Mouse (Mus musculus): ENCODE results near the gene Faap20. TPM values are rescaled to one million over a fixed set of nuclear protein-coding genes. Genes with fewer than 3 reads are reported as not detected.
A peak's percentile ranks its signal among the peaks of the same experiment; 100 is the strongest.

Gene Faap20
- polyA plus RNA-seq, 1 experiment from 2014 or later: 104 TPM

- Histone ChIP-seq H3K9me3 (ENCODE audit: control insufficient read depth, low read length) (no peaks in the 10 kb centered on the region), H3K9ac (ENCODE audit: low read length) (no peak overlapping the region), H3K4me1 (ENCODE audit: control insufficient read depth, insufficient read depth, low read length) (peaks cover 35% of the 10 kb centered on the region), H3K27me3 (ENCODE audit: control insufficient read depth, insufficient read depth, low read length) (no peaks in the 10 kb centered on the region), H3K4me2 (ENCODE audit: low read depth, severe bottlenecking) (no peak overlapping the region), H3K27ac (replicated peaks; ENCODE audit: low read depth, low read length) (no peak overlapping the region), H3K36me3 (ENCODE audit: control insufficient read depth, insufficient read depth, low read length) (peaks cover 9% of the 10 kb centered on the region; the same call in 1 of the 2 replicates), H3K4me3 (ENCODE audit: low read depth, low read length) (no peak overlapping the region)
- DNase-seq (ENCODE audit: low spot score) (no peak), ATAC-seq (ENCODE audit: insufficient number of reproducible peaks, low FRiP score, low TSS enrichment, low read depth) (no peak)
- WGBS: 96% methylated on average over 5 of the region's 5 CpGs
Measured at GRCm38 (mm10) chr4:155209494-155209893, 40.1 kb upstream of the Faap20 start.

GRCm38 (mm10) chr4:155213052-155213751 is 36.4 kb upstream of the Faap20 start:
- Histone ChIP-seq H3K4me2 (ENCODE audit: low read depth, severe bottlenecking) (no peak overlapping the region), H3K4me3 (ENCODE audit: low read depth, low read length) (no peak overlapping the region), H3K27ac (replicated peaks; ENCODE audit: low read depth, low read length) (no peak overlapping the region), H3K4me1 (ENCODE audit: control insufficient read depth, insufficient read depth, low read length) (peaks cover 50% of the 10 kb centered on the region), H3K9ac (ENCODE audit: low read length) (no peak overlapping the region), H3K9me3 (ENCODE audit: control insufficient read depth, low read length) (no peaks in the 10 kb centered on the region), H3K27me3 (ENCODE audit: control insufficient read depth, insufficient read depth, low read length) (no peaks in the 10 kb centered on the region), H3K36me3 (ENCODE audit: control insufficient read depth, insufficient read depth, low read length) (peaks cover 9% of the 10 kb centered on the region; the same call in 1 of the 2 replicates)
- 63% methylated on average over 9 of the region's 9 CpGs for WGBS
- DNase-seq (ENCODE audit: low spot score) (no peak), ATAC-seq (ENCODE audit: insufficient number of reproducible peaks, low FRiP score, low TSS enrichment, low read depth) (no peak)

GRCm38 (mm10) chr4:155213752-155214054 is 35.9 kb upstream of the Faap20 start:
- ATAC-seq (ENCODE audit: insufficient number of reproducible peaks, low FRiP score, low TSS enrichment, low read depth) (no peak), DNase-seq (ENCODE audit: low spot score) (no peak)
- no peak overlapping the region for H3K4me3 ChIP-seq (ENCODE audit: low read depth, low read length)
- 80% methylated on average over 6 of the region's 6 CpGs for WGBS
- H3K9ac ChIP-seq (ENCODE audit: low read length): no peak overlapping the region
- no peaks in the 10 kb centered on the region for H3K9me3 ChIP-seq (ENCODE audit: control insufficient read depth, low read length)
- peaks cover 9% of the 10 kb centered on the region; the same call in 1 of the 2 replicates for H3K36me3 ChIP-seq (ENCODE audit: control insufficient read depth, insufficient read depth, low read length)
- H3K27me3 ChIP-seq (ENCODE audit: control insufficient read depth, insufficient read depth, low read length): no peaks in the 10 kb centered on the region
- no peak overlapping the region for H3K4me2 ChIP-seq (ENCODE audit: low read depth, severe bottlenecking)
- H3K27ac ChIP-seq (replicated peaks; ENCODE audit: low read depth, low read length): no peak overlapping the region
- peaks cover 50% of the 10 kb centered on the region for H3K4me1 ChIP-seq (ENCODE audit: control insufficient read depth, insufficient read depth, low read length)

- Histone ChIP-seq H3K27ac (replicated peaks; ENCODE audit: low read depth, low read length) (no peak overlapping the region), H3K4me3 (ENCODE audit: low read depth, low read length) (no peak overlapping the region), H3K4me1 (ENCODE audit: control insufficient read depth, insufficient read depth, low read length) (peaks cover 52% of the 10 kb centered on the region), H3K4me2 (ENCODE audit: low read depth, severe bottlenecking) (no peak overlapping the region), H3K9ac (ENCODE audit: low read length) (no peak overlapping the region), H3K27me3 (ENCODE audit: control insufficient read depth, insufficient read depth, low read length) (no peaks in the 10 kb centered on the region), H3K36me3 (ENCODE audit: control insufficient read depth, insufficient read depth, low read length) (peaks cover 9% of the 10 kb centered on the region; the same call in 1 of the 2 replicates), H3K9me3 (ENCODE audit: control insufficient read depth, low read length) (no peaks in the 10 kb centered on the region)
- DNase-seq (ENCODE audit: low spot score) (no peak), ATAC-seq (ENCODE audit: insufficient number of reproducible peaks, low FRiP score, low TSS enrichment, low read depth) (no peak)
- 77% methylated on average over 6 of the region's 6 CpGs for WGBS
Measured at GRCm38 (mm10) chr4:155214188-155214587, 35.4 kb upstream of the Faap20 start.

- no peak for DNase-seq (ENCODE audit: low spot score)
- 78% methylated on average over 10 of the region's 10 CpGs for WGBS
- no peak overlapping the region for H3K4me2 ChIP-seq (ENCODE audit: low read depth, severe bottlenecking)
- H3K4me1 ChIP-seq (ENCODE audit: control insufficient read depth, insufficient read depth, low read length): peaks cover 58% of the 10 kb centered on the region
- H3K9me3 ChIP-seq (ENCODE audit: control insufficient read depth, low read length): no peaks in the 10 kb centered on the region
- H3K9ac ChIP-seq (ENCODE audit: low read length): no peak overlapping the region
- H3K27me3 ChIP-seq (ENCODE audit: control insufficient read depth, insufficient read depth, low read length): no peaks in the 10 kb centered on the region
- no peak overlapping the region for H3K4me3 ChIP-seq (ENCODE audit: low read depth, low read length)
- H3K36me3 ChIP-seq (ENCODE audit: control insufficient read depth, insufficient read depth, low read length): peaks cover 9% of the 10 kb centered on the region; the same call in 1 of the 2 replicates
- no peak for ATAC-seq (ENCODE audit: insufficient number of reproducible peaks, low FRiP score, low TSS enrichment, low read depth)
- no peak overlapping the region for H3K27ac ChIP-seq (replicated peaks; ENCODE audit: low read depth, low read length)
Measured at GRCm38 (mm10) chr4:155214793-155215192, 34.8 kb upstream of the Faap20 start.

GRCm38 (mm10) chr4:155215203-155215602 is 34.4 kb upstream of the Faap20 start:
- Histone ChIP-seq H3K9me3 (ENCODE audit: control insufficient read depth, low read length) (no peaks in the 10 kb centered on the region), H3K27ac (replicated peaks; ENCODE audit: low read depth, low read length) (no peak overlapping the region), H3K4me2 (ENCODE audit: low read depth, severe bottlenecking) (no peak overlapping the region), H3K36me3 (ENCODE audit: control insufficient read depth, insufficient read depth, low read length) (peaks cover 9% of the 10 kb centered on the region; the same call in 1 of the 2 replicates), H3K4me3 (ENCODE audit: low read depth, low read length) (no peak overlapping the region), H3K9ac (ENCODE audit: low read length) (no peak overlapping the region), H3K27me3 (ENCODE audit: control insufficient read depth, insufficient read depth, low read length) (no peaks in the 10 kb centered on the region), H3K4me1 (ENCODE audit: control insufficient read depth, insufficient read depth, low read length) (peaks cover 63% of the 10 kb centered on the region)
- ATAC-seq (ENCODE audit: insufficient number of reproducible peaks, low FRiP score, low TSS enrichment, low read depth): no peak
- WGBS: 61% methylated on average over 9 of the region's 9 CpGs
- no peak for DNase-seq (ENCODE audit: low spot score)

GRCm38 (mm10) chr4:155215773-155216630 is 33.6 kb upstream of the Faap20 start:
- Histone ChIP-seq H3K4me2 (ENCODE audit: low read depth, severe bottlenecking) (no peak overlapping the region), H3K9me3 (ENCODE audit: control insufficient read depth, low read length) (no peaks in the 10 kb centered on the region), H3K27me3 (ENCODE audit: control insufficient read depth, insufficient read depth, low read length) (no peaks in the 10 kb centered on the region), H3K4me1 (ENCODE audit: control insufficient read depth, insufficient read depth, low read length) (peaks cover 68% of the 10 kb centered on the region), H3K9ac (ENCODE audit: low read length) (no peak overlapping the region), H3K36me3 (ENCODE audit: control insufficient read depth, insufficient read depth, low read length) (peaks cover 2% of the 10 kb centered on the region; the same call in 1 of the 2 replicates), H3K4me3 (ENCODE audit: low read depth, low read length) (no peak overlapping the region), H3K27ac (replicated peaks; ENCODE audit: low read depth, low read length) (no peak overlapping the region)
- ATAC-seq (ENCODE audit: insufficient number of reproducible peaks, low FRiP score, low TSS enrichment, low read depth) (0 out of 2 replicates have a peak, but pooled peaks have one; percentile 10), DNase-seq (ENCODE audit: low spot score) (no peak)
- WGBS: 64% methylated on average over 12 of the region's 12 CpGs

- WGBS: 40% methylated on average over 12 of the region's 12 CpGs
- peak overlapping the region; percentile 31; the same call in 1 of the 2 replicates for H3K4me2 ChIP-seq (ENCODE audit: low read depth, severe bottlenecking)
- no peak overlapping the region for H3K9ac ChIP-seq (ENCODE audit: low read length)
- no peak for DNase-seq (ENCODE audit: low spot score)
- ATAC-seq (ENCODE audit: insufficient number of reproducible peaks, low FRiP score, low TSS enrichment, low read depth): no peak
- no peaks in the 10 kb centered on the region for H3K27me3 ChIP-seq (ENCODE audit: control insufficient read depth, insufficient read depth, low read length)
- peaks cover 73% of the 10 kb centered on the region for H3K4me1 ChIP-seq (ENCODE audit: control insufficient read depth, insufficient read depth, low read length)
- no peaks in the 10 kb centered on the region for H3K9me3 ChIP-seq (ENCODE audit: control insufficient read depth, low read length)
- no peak overlapping the region for H3K4me3 ChIP-seq (ENCODE audit: low read depth, low read length)
- no peak overlapping the region for H3K27ac ChIP-seq (replicated peaks; ENCODE audit: low read depth, low read length)
- no peaks in the 10 kb centered on the region for H3K36me3 ChIP-seq (ENCODE audit: control insufficient read depth, insufficient read depth, low read length)
Measured at GRCm38 (mm10) chr4:155217241-155218103, 32.1 kb upstream of the Faap20 start.
